Mouse (Mus musculus) bone marrow macrophage, adult 2 months (primary cell): Measurements from ENCODE around the gene Tmprss7.

Experiments
- CTCF ChIP-seq: IDR thresholded peaks from 2 replicates; pipeline ENCODE4 v1.5.1; 2012; ENCODE audit warnings: low read depth, mild to moderate bottlenecking, low read length, moderate library complexity
- POLR2A ChIP-seq: IDR thresholded peaks from 2 replicates; pipeline ENCODE4 v1.6.1; 2012; ENCODE audit warnings: mild to moderate bottlenecking, low read depth, low read length, borderline replicate concordance

GRCm38 (mm10) chr16:45644380-45644779, 49.1 kb downstream of the Tmprss7 start:
- no peak for TF ChIP-seq CTCF
- TF ChIP-seq POLR2A: no peak
